Mouse (Mus musculus) E14TG2a.4 (cell line): ENCODE results near the gene Nabp1.

Source experiments
- CTCF ChIP-seq: conservative IDR thresholded peaks from 2 replicates; pipeline ENCODE4 v1.5.1; 2014; ENCODE audit warnings: low read length
- NANOG ChIP-seq: IDR thresholded peaks from 2 replicates; pipeline ENCODE4 v1.6.1; 2014; ENCODE audit warnings: borderline replicate concordance, low read length, mixed read lengths

GRCm38 (mm10) chr1:51418753-51419152 is 59.5 kb downstream of the Nabp1 start:
- no peak for TF ChIP-seq CTCF
- TF ChIP-seq NANOG, result no peak
